Mouse (Mus musculus): ENCODE measurements at regions not wholly inside any gene's neighbourhood (a gene's known extent, or its start where the extent isn't known, plus 50 kb on each side); places are given as distances from the start of the nearest gene placed in this dataset. TPM values are rescaled to one million over a fixed set of nuclear protein-coding genes. Genes with fewer than 3 reads are reported as not detected.

DNA sequence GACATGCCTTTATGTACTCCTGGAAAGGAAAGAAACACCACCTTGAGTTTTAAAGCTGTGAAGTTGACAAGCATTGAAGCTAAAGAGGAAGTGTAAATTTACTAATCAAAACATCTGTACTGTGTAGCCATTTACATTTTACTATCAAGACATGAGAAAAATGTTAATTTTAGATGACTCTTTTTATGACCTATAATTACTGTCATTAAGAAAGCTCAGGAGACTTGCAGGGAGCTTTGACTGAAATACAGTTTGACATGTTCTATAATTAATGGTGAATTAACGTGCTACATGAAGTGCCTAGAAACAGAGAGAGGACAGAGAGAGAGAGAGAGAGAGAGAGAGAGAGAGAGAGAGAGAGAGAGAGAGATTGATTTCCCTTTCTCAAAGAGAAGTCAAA is 432.8 kb downstream of the Gm8797 start:
- Histone ChIP-seq H3K4me1 (replicated peaks; ENCODE audit: control insufficient read depth, insufficient read depth, low read length) (no peaks in the 10 kb centered on the region), H3K27ac (ENCODE audit: low read depth, low read length) (no peak overlapping the region), H3K9ac (ENCODE audit: low read length) (no peak overlapping the region), H3K9me3 (ENCODE audit: control insufficient read depth, low read length) (no peaks in the 10 kb centered on the region), H3K4me2 (ENCODE audit: low read depth, low read length, severe bottlenecking) (no peak overlapping the region), H3K36me3 (ENCODE audit: control insufficient read depth, insufficient read depth, low read length) (no peaks in the 10 kb centered on the region), H3K4me3 (ENCODE audit: low read depth, low read length) (no peak overlapping the region), H3K27me3 (ENCODE audit: control insufficient read depth, insufficient read depth, low read length) (no peaks in the 10 kb centered on the region)
- 73% methylated on average over 1 of the region's 1 CpGs for WGBS
- DNase-seq (ENCODE audit: low spot score), result no peak
- no peak for ATAC-seq (replicated peaks; ENCODE audit: low FRiP score)

DNA sequence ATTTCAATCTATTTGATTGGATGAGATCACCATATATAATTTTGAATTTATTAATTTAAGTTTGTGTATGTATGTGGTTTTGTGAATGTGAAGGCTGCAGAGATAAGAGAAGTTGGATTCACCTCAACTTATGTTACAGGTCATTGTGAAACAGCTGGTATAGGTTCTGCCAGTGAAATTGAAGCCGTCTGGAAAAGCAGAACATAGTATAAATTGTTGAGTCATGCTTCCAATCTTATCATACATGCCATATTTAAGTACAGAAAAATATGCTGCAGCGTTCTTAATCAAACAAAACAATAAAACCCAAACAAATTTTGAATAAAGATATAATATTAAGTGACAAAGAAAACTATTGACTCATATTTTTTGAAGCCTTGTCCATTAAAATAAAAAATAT is 415.6 kb downstream of the 1700008P02Rik start:
- ATAC-seq (replicated peaks; ENCODE audit: low FRiP score) (no peak), DNase-seq (ENCODE audit: low spot score) (no peak)
- no peak overlapping the region for H3K4me3 ChIP-seq (ENCODE audit: low read depth, low read length)
- no peak overlapping the region for H3K4me2 ChIP-seq (ENCODE audit: low read depth, low read length, severe bottlenecking)
- no peaks in the 10 kb centered on the region for H3K9me3 ChIP-seq (ENCODE audit: control insufficient read depth, low read length)
- WGBS, result 75% methylated on average over 2 of the region's 2 CpGs
- H3K9ac ChIP-seq (ENCODE audit: low read length), result no peak overlapping the region
- no peaks in the 10 kb centered on the region for H3K4me1 ChIP-seq (replicated peaks; ENCODE audit: control insufficient read depth, insufficient read depth, low read length)
- H3K27me3 ChIP-seq (ENCODE audit: control insufficient read depth, insufficient read depth, low read length), result no peaks in the 10 kb centered on the region
- H3K36me3 ChIP-seq (ENCODE audit: control insufficient read depth, insufficient read depth, low read length), result no peaks in the 10 kb centered on the region
- no peak overlapping the region for H3K27ac ChIP-seq (ENCODE audit: low read depth, low read length)

DNA sequence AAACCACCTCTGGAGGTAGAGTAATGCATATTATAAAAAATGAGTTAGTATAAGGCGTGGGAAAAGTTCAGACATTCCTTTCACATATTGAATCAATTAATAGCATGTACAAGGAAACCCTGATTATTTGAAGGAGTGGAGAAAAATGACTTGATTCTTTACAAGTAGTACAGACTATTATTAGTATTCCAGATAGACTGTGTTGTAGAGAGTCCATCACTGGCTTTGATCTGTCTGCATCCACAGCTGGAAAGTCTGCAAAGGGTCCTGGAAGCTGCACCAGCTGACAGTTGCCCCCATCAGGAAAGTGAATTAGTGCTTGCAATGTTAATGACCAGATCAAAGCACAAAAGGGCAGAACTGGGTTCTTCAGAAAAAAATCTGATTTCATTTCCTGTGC is 391.6 kb downstream of the 1700008P02Rik start:
- WGBS, result 58% methylated on average over 1 of the region's 1 CpGs
- Histone ChIP-seq H3K4me3 (ENCODE audit: low read depth, low read length) (no peak overlapping the region), H3K4me1 (replicated peaks; ENCODE audit: control insufficient read depth, insufficient read depth, low read length) (no peaks in the 10 kb centered on the region), H3K27me3 (ENCODE audit: control insufficient read depth, insufficient read depth, low read length) (no peaks in the 10 kb centered on the region), H3K9me3 (ENCODE audit: control insufficient read depth, low read length) (no peaks in the 10 kb centered on the region), H3K4me2 (ENCODE audit: low read depth, low read length, severe bottlenecking) (no peak overlapping the region), H3K27ac (ENCODE audit: low read depth, low read length) (no peak overlapping the region), H3K36me3 (ENCODE audit: control insufficient read depth, insufficient read depth, low read length) (no peaks in the 10 kb centered on the region), H3K9ac (ENCODE audit: low read length) (no peak overlapping the region)
- DNase-seq (ENCODE audit: low spot score) (no peak), ATAC-seq (replicated peaks; ENCODE audit: low FRiP score) (no peak)

Small RNA genes in the stretch of these regions (microRNA-seq; reads per million reads assigned to microRNA genes)
- gene Gm25144 (ENCODE audit: insufficient number of aligned reads) (not detected), gene Gm25352 (ENCODE audit: insufficient number of aligned reads) (not detected)
